Mouse (Mus musculus) frontal cortex, adult 2 months (tissue): ENCODE measurements around the gene Dnajb8. TPM values are rescaled to one million over a fixed set of nuclear protein-coding genes. Genes with fewer than 3 reads are reported as not detected.

Experiments used
- DNase-seq, 2 experiments: peaks; one replicate each; pipeline ENCODE4 v3.0.0; 2022; ENCODE audit warnings: low spot score in 1 of 2; ENCODE audit errors: extremely low spot score in 1 of 2
- polyA plus RNA-seq: library from polyadenylated mRNA; depleted of rRNA; stranded (reverse); fragments of >200 nt; gene quantifications from 2 replicates; pipeline ENCODE4 v1.2.3, GENCODE M21; 2012; rRNA removed

The Dnajb8 gene
- polyA plus RNA-seq, 1 experiment, result not detected

DNA sequence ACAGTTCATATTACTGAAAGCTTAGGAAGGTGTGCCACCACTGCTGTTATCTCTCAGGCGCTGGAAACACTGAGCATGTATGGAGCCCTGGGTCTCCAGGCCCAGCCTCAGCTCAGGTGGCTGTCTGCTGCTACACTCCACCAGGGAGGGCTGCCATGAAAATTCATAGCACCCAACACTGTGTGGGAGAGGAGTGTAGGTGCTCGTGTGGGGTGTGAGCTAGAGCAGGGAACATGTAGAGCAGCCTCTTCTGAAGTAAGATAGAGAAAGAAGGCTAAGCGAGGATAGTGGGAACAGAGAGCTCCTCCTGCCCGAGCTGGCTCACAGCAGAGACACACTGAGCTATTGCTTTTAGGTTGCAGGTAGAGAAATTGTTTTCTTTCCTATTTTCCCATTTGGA is 54.2 kb downstream of the Dnajb8 start:
- DNase-seq, result peak in 1 of 2 experiments; percentile 62

DNA sequence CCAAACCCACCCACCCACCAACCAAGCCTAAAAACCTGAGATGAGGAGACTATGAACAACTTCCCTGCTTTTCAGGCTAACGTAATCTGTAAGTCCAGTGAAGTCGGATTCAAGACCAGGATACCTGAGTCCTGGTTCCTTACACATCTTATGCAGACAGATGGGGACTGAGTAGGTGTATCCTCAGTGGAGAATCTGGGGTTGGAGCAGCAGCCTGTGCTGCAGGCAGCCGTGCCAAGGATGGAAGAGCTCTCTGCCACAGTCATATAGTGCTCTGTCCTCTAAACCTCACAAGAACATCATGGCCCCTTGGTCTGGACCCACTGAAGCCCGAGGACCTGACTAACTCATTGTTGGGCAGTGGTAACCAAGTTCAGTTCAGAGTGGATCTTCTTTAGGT is 55.2 kb downstream of the Dnajb8 start:
- DNase-seq, result peak in 1 of 2 experiments; percentile 20

DNA sequence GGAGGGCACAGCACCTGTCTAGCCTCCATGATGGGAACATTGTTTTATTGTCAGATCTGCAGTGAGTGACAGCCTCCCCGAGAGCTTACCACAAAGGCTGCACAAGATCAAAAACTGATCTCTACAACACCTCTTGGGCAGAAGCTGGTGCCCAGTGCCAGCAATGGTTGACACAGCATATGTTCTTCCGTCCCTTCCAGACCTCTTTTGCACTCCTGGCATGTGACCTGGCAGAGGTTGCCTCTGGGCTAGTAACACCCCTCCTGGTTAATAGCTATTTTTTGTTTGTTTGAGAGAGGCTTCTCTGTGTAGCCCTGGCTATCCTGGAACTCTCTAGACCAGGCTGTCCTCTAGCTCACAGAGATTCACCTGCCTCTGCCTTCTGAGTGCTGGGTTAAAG is 56.1 kb downstream of the Dnajb8 start:
- no peak for DNase-seq

DNA sequence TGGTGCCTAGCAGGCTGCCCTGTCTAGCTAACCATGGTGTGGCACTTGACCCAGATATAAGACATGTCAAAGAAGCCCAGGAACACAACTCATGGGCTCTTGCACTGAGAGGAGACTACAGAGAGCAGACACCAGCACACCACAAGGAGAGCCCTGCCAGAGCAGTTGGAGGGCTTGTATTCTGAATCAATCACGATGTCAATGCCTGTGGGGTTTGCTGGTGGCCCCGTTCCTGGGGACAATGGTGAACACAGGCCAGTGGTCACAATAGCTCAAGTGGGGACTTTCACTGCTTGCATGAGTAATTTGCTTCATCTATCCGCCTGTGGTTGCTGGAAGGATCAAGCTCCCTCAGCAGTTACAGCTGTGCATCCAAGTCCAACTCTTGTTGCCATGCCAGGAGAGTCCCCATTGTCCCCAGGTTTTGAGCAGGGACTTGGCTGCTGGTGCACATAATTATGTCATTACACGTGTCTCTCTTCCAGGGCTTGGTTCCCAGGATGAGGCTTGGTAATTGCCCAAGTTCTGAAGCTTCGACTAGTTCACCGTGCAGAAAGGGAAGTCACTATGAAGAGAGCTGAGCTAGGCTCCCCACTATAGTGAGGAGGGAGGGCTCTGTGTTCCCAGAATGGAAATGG is 68.2 kb downstream of the Dnajb8 start:
- peak; percentile 20 to 56 for DNase-seq

DNA sequence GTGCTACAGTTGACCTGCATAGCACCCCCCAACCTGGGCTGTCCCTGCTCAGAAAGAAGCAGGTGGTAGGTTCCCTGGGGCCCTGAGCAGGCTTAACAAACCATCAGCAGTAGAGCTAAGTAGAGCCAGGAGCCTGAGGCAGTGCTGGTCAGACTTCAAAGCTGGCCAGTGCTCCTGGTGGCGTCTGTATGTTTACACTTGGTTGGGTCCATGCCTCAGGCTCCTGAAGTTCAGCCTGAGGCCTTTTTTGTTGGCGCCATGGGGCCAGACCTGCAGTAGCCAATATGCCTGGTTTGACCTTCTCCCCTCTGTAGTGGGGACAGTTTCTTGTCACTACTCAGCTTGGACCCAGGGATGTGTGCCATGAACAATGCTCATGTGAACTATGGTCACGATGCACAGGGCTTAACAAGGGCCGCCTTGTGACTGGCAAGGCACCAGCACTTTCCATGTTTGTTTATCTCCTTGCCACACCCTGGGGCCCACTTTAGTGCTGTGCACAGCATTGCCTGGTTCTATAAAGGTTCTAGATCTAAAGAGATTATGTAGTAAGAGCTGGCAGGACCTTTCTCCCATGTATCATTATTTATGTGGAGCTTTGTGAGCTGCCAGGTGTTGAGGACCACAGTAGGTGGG is 70.3 kb downstream of the Dnajb8 start:
- no peak for DNase-seq

DNA sequence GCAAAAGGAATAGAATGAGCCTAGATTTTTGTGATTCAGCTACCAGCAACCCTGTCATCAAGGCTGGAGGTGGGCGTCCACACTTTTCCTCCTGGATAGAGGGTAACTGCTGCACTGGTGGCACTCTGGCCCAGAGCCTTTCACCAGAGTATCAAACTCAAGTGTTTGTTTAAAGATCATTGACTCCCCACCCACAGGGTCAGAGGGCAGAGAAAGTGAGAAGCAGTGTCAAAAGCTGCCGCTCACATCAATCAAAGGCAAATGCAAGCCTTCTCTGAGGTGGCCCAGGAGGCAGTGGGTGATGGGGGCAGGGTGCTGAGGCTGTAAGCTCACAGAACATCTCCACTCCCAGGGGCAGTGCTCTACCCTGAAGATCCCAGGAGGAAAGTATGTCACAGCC is 77.4 kb downstream of the Dnajb8 start:
- no peak for DNase-seq

DNA sequence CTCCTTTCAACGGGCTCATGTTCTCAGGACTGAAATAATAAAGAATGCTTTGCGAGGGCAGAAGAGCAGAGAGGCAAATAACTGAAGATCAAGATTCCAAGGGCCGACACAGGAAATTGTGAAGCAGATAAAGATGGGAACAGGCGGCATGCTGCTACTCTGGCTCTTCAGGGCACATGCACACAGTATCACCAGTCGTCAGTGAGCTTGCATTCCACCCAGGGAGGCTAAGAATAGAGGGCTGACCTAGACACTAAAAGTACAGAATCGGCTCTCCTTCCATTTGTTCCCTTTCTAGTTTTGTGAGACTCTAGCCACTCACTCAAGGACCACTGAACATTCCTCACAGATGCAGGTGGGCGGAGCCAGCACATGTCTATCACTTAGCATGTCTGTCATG is 79.2 kb downstream of the Dnajb8 start:
- DNase-seq, result no peak

Other genes starting within 250 kb of the Dnajb8 start
- gene H1fx, start 240.6 kb upstream of the Dnajb8 start, polyA plus RNA-seq, result 56.0 and 56.4 TPM in 2 replicates
- 388 and 392 TPM in 2 replicates for gene Rab7, start 177.0 kb upstream of the Dnajb8 start, polyA plus RNA-seq
- 125 and 138 TPM in 2 replicates for gene Rpn1, start 137.8 kb upstream of the Dnajb8 start, polyA plus RNA-seq
- 5.7 and 7.4 TPM in 2 replicates for gene Gata2, start 28.4 kb upstream of the Dnajb8 start, polyA plus RNA-seq
- gene Eefsec, start 224.3 kb downstream of the Dnajb8 start, polyA plus RNA-seq, result 18.3 and 19.1 TPM in 2 replicates
- gene Ruvbl1, start 243.1 kb downstream of the Dnajb8 start, polyA plus RNA-seq, result 46.2 and 48.2 TPM in 2 replicates